Mouse (Mus musculus) megakaryocyte, embryonic 14.5 days (primary cell): ENCODE data around the gene Slc2a2. TPM values are rescaled to one million over a fixed set of nuclear protein-coding genes. Genes with fewer than 3 reads are reported as not detected.
A peak's percentile ranks its signal among the peaks of the same experiment; 100 is the strongest.
"Not testable (repeated sequence)": the region's sequence is repeated elsewhere in the genome, so short reads cannot be mapped to it uniquely, and the experiment has no call there.

Source experiments
- H3K27me3 ChIP-seq: replicated peaks from 2 replicates; pipeline ENCODE3; 2012; ENCODE audit warnings: inconsistent platforms
- H3K36me3 ChIP-seq: replicated peaks from 2 replicates; pipeline ENCODE3; 2012; ENCODE audit warnings: low read length, inconsistent platforms, mixed read lengths
- H3K4me1 ChIP-seq: 2 replicates; pipeline ENCODE4 v1.6.1; 2012; ENCODE audit warnings: inconsistent platforms
- H3K4me3 ChIP-seq: replicated peaks from 2 replicates; pipeline ENCODE3; 2012; ENCODE audit warnings: moderate library complexity, mild to moderate bottlenecking, inconsistent platforms
- H3K9me3 ChIP-seq: 2 replicates; pipeline ENCODE4 v1.6.1; 2012; ENCODE audit warnings: inconsistent platforms
- FLI1 ChIP-seq: IDR thresholded peaks from 2 replicates; pipeline ENCODE4 v1.6.1; 2012; ENCODE audit warnings: low read length, inconsistent platforms, mixed read lengths
- GATA1 ChIP-seq: IDR thresholded peaks from 3 replicates; pipeline ENCODE4 v1.6.1; 2012; ENCODE audit warnings: mixed read lengths, low read length, inconsistent platforms, borderline replicate concordance
- polyA plus RNA-seq: library from polyadenylated mRNA; stranded (reverse); fragments of >175 nt; gene quantifications from 2 replicates; pipeline ENCODE4 v1.2.3, GENCODE M21; 2012; ENCODE audit warnings: low replicate concordance; ENCODE audit not compliant: insufficient read depth

Gene Slc2a2
- polyA plus RNA-seq, 1 experiment = not detected

DNA sequence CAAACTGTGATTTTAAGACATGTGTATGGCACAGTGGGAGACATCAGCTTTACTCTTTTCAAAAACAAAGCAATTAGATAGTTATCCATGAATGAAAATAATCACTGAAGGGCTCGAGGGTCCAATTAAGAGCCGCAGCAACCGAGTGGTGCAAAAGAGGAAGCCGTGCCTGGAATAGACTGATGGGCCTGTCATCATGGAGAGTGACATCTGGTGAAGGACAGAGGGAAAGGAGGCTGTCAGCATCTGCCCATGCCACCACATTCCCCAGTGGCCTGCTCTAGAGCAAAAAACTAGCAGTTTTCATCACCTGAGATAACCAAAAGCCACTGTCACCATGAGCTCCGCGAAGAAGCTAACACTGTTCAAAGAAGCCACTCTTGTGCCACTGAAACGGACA, 57.8 kb downstream of the Slc2a2 start:
- Histone ChIP-seq H3K9me3 (no peaks in the 10 kb centered on the region), H3K4me1 (peaks cover 4% of the 10 kb centered on the region; the same call in 1 of the 2 replicates), H3K4me3 (no peak overlapping the region), H3K36me3 (no peaks in the 10 kb centered on the region), H3K27me3 (peaks cover 14% of the 10 kb centered on the region)
- TF ChIP-seq FLI1 (no peak), GATA1 (no peak)

DNA sequence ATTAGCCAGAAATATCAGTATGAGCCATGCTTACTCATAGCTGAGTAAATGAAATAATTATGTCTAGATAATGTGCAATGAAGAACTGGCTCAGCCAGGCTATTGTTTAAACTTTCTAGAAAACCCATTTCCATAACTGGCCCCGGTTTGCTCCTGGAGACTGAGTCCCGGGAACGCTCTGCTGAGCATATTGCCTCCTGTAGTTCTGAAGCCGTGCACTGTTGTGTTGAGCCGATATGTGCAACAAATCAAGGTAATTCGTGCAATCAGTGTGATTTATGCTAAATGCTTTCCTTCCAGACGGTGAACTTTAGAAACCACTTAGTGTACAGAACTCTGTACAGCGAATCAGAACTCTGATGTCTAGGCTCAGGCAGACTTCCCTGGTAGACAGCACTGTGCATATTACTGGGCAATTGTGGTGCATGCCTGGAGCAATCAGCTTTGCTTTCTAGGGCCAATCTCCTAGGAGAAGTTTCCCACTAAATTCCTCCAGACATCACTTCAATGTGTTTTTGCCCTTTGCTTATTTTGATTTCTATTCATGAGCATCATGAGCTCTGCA, 63.6 kb downstream of the Slc2a2 start:
- H3K9me3 ChIP-seq = no peaks in the 10 kb centered on the region
- TF ChIP-seq FLI1 (no peak), GATA1 (no peak)
- peaks cover 6% of the 10 kb centered on the region for H3K27me3 ChIP-seq
- H3K36me3 ChIP-seq = no peaks in the 10 kb centered on the region
- H3K4me1 ChIP-seq = no peaks in the 10 kb centered on the region
- H3K4me3 ChIP-seq = no peak overlapping the region

DNA sequence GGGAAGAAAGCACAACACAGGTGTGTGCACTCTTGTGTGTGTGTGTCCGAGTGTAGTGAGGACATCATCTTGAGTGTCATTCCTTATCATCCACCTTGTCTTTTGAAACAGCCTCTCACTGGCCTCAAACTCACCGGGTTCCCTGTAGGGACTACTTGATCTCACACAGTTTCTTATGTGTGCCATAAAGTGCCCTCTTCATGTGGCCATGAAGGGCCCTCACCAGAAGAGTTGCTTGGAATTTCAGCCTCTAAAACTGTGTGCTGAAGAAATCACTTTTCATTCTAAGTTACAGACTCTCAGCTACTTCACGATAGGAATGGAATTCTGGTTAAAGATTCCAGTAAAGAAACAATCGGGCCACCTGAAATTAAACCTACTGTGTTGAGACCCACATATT, 69.2 kb downstream of the Slc2a2 start:
- TF ChIP-seq FLI1 (no peak), GATA1 (no peak)
- Histone ChIP-seq H3K27me3 (peaks cover 7% of the 10 kb centered on the region), H3K4me3 (no peak overlapping the region), H3K36me3 (no peaks in the 10 kb centered on the region), H3K4me1 (no peaks in the 10 kb centered on the region), H3K9me3 (peaks cover 12% of the 10 kb centered on the region)

DNA sequence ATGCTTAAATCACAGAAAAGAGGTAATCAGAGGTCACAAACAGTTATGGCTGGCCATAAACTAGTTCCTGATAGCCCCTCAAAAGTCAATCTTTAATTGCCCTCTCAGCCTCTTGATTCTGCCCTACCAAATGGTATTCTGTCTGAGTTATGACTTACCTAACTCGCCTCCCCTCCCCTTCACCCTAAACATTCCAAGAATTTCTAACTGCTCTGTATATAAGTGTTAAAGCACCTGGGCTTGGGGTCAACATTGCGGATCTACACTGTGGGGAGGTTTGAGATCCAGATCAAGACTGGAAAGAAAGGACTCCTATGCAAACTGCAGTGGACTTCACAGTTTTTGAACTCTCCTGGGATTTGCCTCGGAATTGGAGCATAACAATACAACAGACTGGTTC, 70.5 kb downstream of the Slc2a2 start:
- peaks cover 7% of the 10 kb centered on the region for H3K27me3 ChIP-seq
- no peaks in the 10 kb centered on the region for H3K4me1 ChIP-seq
- peaks cover 12% of the 10 kb centered on the region for H3K9me3 ChIP-seq
- no peaks in the 10 kb centered on the region for H3K36me3 ChIP-seq
- TF ChIP-seq GATA1 (no peak), FLI1 (no peak)
- H3K4me3 ChIP-seq = no peak overlapping the region

DNA sequence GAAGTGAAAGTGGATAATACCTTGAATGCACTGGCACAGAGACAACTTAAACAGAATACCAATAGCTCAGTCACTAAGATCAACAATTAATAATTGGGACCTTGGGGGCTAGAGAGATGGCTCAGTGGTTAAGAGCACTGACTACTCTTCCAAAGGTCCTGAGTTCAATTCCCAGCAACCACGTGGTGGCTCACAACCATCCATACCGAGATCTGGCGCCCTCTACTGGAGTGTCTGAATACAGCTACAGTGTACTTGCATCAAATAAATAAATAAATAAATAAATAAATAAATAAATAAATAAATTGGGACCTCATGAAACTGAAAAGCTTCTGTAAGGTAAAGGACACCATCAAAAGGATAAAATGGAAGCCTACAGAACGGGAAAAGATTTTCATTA, 75.2 kb downstream of the Slc2a2 start:
- H3K36me3 ChIP-seq, H3K4me3 ChIP-seq: not testable (repeated sequence)
- Histone ChIP-seq H3K4me1 (peaks cover 24% of the 10 kb centered on the region), H3K9me3 (peaks cover 14% of the 10 kb centered on the region), H3K27me3 (peaks cover 12% of the 10 kb centered on the region)

DNA sequence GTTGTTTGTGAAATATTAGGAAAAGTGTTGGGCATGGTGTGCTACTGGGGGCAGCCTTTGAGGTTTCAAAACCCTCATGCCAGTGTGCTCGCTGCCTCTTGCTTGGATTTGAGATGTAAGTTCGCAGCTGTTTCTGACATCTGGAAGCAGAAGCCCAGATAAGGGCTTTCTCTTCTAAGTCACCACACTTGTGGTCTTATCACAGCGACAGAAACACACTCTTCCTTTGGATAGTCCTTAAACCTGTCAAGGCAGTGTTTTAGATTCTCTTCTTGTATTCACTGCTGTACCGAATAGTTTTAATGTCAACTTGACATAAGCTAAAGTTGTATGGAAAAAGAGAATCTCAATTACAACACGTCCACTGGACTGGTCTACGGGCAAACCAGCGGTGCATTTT, 77.7 kb downstream of the Slc2a2 start:
- Histone ChIP-seq H3K36me3 (no peaks in the 10 kb centered on the region), H3K4me3 (no peak overlapping the region), H3K9me3 (peaks cover 6% of the 10 kb centered on the region; the same call in 1 of the 2 replicates), H3K27me3 (peaks cover 9% of the 10 kb centered on the region), H3K4me1 (peaks cover 24% of the 10 kb centered on the region)
- no peak for TF ChIP-seq FLI1
- peak; percentile 31; the same call in 1 of the 3 replicates for TF ChIP-seq GATA1

DNA sequence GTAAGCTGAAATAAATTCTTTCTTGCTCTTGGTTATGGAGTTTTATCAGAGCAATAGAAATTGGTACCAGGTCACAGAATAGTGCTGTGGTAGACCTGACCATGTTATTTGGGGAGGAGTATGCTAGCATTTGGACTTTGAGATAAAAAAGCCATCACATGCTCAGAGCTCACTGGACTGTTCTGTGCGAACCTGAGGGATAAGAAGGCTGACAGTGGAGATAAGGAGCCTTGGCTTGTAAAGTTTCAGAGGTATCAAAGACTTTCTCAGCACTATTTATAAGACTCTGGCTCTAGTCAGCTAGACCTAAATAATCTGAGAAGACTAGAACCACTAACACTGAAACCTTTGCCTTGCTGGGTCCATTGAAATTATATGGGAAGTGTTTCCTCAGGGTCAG, 78.3 kb downstream of the Slc2a2 start:
- Histone ChIP-seq H3K4me1 (peaks cover 30% of the 10 kb centered on the region), H3K9me3 (peaks cover 6% of the 10 kb centered on the region; the same call in 1 of the 2 replicates), H3K36me3 (no peaks in the 10 kb centered on the region), H3K4me3 (peak overlapping the region; percentile 7), H3K27me3 (peaks cover 9% of the 10 kb centered on the region)
- TF ChIP-seq GATA1 (no peak), FLI1 (no peak)

DNA sequence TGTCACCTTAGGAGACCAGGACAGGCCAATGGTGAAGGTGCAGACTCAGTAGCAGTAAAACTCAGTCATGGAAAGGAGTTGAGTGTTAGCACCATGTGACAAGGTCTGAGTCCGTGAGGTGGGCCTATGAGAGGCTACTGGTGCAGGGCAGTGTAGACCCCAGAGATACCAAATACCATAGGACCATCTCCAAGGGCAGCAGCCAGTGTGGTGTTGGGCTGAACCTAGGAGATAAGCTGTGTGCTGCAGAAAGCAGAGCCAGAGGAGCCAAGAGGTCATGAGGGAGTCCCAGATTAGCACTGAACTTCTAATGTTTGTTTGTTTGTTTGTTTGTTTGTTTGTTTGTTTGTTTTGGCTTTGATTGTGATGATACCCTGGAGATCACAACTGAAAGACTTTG, 78.8 kb downstream of the Slc2a2 start:
- no peaks in the 10 kb centered on the region for H3K36me3 ChIP-seq
- TF ChIP-seq FLI1 (no peak), GATA1 (no peak)
- peaks cover 6% of the 10 kb centered on the region; the same call in 1 of the 2 replicates for H3K9me3 ChIP-seq
- peaks cover 33% of the 10 kb centered on the region for H3K4me1 ChIP-seq
- peak overlapping the region; percentile 29 for H3K4me3 ChIP-seq
- peaks cover 10% of the 10 kb centered on the region for H3K27me3 ChIP-seq

DNA sequence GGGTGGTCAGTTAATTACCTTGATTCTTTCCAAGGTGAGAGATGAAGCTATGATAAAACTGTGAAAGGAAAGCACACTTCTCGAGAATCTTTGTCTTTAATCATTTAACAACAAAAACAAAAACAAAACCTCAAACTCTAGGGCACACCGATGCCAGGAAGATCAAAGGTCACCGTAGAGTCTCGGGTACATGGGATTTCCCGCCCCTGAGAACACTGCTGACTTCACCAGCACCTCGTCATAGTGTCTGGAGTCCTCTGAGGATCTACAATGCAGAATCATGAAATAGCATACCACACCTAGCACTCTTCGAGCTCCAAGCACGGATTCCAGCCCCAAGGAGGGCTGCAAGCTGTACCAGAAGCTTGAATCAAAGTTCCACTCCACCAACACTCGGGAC, 82.8 kb downstream of the Slc2a2 start:
- H3K4me3 ChIP-seq = peak overlapping the region; percentile 95
- TF ChIP-seq FLI1 (no peak), GATA1 (no peak)
- H3K4me1 ChIP-seq = peaks cover 34% of the 10 kb centered on the region

More for the DNA sequence above, 82.8 kb downstream of the Slc2a2 start:
- Histone ChIP-seq H3K9me3 (no peaks in the 10 kb centered on the region), H3K36me3 (peaks cover 10% of the 10 kb centered on the region), H3K27me3 (peaks cover 3% of the 10 kb centered on the region)

Other genes starting within 250 kb of the Slc2a2 start
- 1.2 TPM in 1 of 2 replicates, not detected in the other for gene Eif5a2, start 83.4 kb downstream of the Slc2a2 start, polyA plus RNA-seq
- 11.5 TPM in 1 of 2 replicates, not detected in the other for gene Rpl22l1, start 107.5 kb downstream of the Slc2a2 start, polyA plus RNA-seq
- not detected in 2 replicates for gene Gm1527, start 194.7 kb downstream of the Slc2a2 start, polyA plus RNA-seq